ENCODE assay signal across 9 mouse cellular contexts in genomic region chr14:104038628-104039325, GRCm38 (mm10).
DNase-seq lines count a peak whose midpoint lies in the region; ATAC-seq and TF ChIP-seq lines count a peak whose summit lies in the region.
"Had no signal": no experiment of that assay in that cellular context is flagged by ENCODE, and none has a peak within 500 bp of the region (broad histone marks: within the 10 kb centered on the region; RNA-seq: fewer than 3 reads in every experiment).

No protein-coding gene starts in this region.

- no peaks in the 10 kb centered on the region for H3K9me3 ChIP-seq in forebrain, postnatal 0 days (ENCODE audit: low read length)
- H3K9me3 ChIP-seq in hindbrain, postnatal 0 days (ENCODE audit: low read length): no peaks in the 10 kb centered on the region

- no peak overlapping the region for H3K9ac ChIP-seq in forebrain, postnatal 0 days
- H3K9ac ChIP-seq in hindbrain, postnatal 0 days (replicated peaks; ENCODE audit: low read length): no peak overlapping the region

- no peak overlapping the region for H3K4me3 ChIP-seq in forebrain, postnatal 0 days (ENCODE audit: low read depth, low read length)
- no peak overlapping the region; the same call in 1 of the 2 replicates for H3K4me3 ChIP-seq in hindbrain, postnatal 0 days (ENCODE audit: low read length)

- no peak overlapping the region for H3K27ac ChIP-seq in forebrain, postnatal 0 days (ENCODE audit: low read depth, low read length)
- H3K27ac ChIP-seq in hindbrain, postnatal 0 days: no peak overlapping the region

- no peaks in the 10 kb centered on the region for H3K4me1 ChIP-seq in forebrain, postnatal 0 days (ENCODE audit: insufficient read depth)
- H3K4me1 ChIP-seq in hindbrain, postnatal 0 days (ENCODE audit: insufficient read depth, low read length): no peaks in the 10 kb centered on the region

- 7% methylated on average over 13 of the region's 13 CpGs for WGBS in forebrain, postnatal 0 days
- 12% methylated on average over 13 of the region's 13 CpGs for WGBS in hindbrain, postnatal 0 days

- no peaks in the 10 kb centered on the region for H3K27me3 ChIP-seq in forebrain, postnatal 0 days (ENCODE audit: insufficient read depth, low read length)
- 0 out of 2 replicates have a peak, but pooled peaks cover 3% of the 10 kb centered on the region for H3K27me3 ChIP-seq in hindbrain, postnatal 0 days (ENCODE audit: insufficient read depth, low read length)
- H3K27me3 ChIP-seq in splenic B cell, adult 2 months (ENCODE audit: control insufficient read depth, insufficient read depth, low read length, poor library complexity, severe bottlenecking): no peaks in the 10 kb centered on the region

- peak overlapping the region; percentile 25 for H3K4me2 ChIP-seq in forebrain, postnatal 0 days (ENCODE audit: low read depth)
- H3K4me2 ChIP-seq in hindbrain, postnatal 0 days (ENCODE audit: low read depth, low read length): peak overlapping the region; percentile 43

- no peaks in the 10 kb centered on the region for H3K36me3 ChIP-seq in forebrain, postnatal 0 days (ENCODE audit: insufficient read depth)
- no peaks in the 10 kb centered on the region for H3K36me3 ChIP-seq in hindbrain, postnatal 0 days (ENCODE audit: insufficient read depth, low read length)
- no peaks in the 10 kb centered on the region for H3K36me3 ChIP-seq in splenic B cell, adult 2 months (ENCODE audit: control insufficient read depth, insufficient read depth, low read length, poor library complexity, severe bottlenecking)
- H3K36me3 ChIP-seq: G1E had no signal

- peak; percentile 96 for TF ChIP-seq CTCF in forebrain, postnatal 0 days (IDR thresholded peaks at IDR 0.05; ENCODE audit: low read depth)
- peak; percentile 93 for TF ChIP-seq CTCF in hindbrain, postnatal 0 days (IDR thresholded peaks at IDR 0.05; ENCODE audit: low read depth)

- DNase-seq in heart, adult 18-20 months: peak; percentile 19 to 62
- no peak for DNase-seq in heart, adult 9 months (ENCODE audit: low spot score in 2 of 2)
- DNase-seq in cerebellum, adult 18-20 months: peak; percentile 46 to 52
- DNase-seq in forebrain, postnatal 0 days: peak; percentile 89
- DNase-seq in hindbrain, postnatal 0 days (ENCODE audit: low spot score): peak; percentile 92
- DNase-seq in layer of hippocampus, postnatal 36 days: peak; percentile 57
- peak; percentile 49 for DNase-seq in splenic B cell, adult 2 months (ENCODE audit: low read depth, low spot score)

- ATAC-seq in forebrain, postnatal 0 days: peak; percentile 91
- peak; percentile 84 for ATAC-seq in hindbrain, postnatal 0 days
- peak; percentile 88 for ATAC-seq in megakaryocyte-erythroid progenitor cell, adult 5-6 weeks (replicated peaks; ENCODE audit: low FRiP score, low TSS enrichment, poor library complexity, severe bottlenecking)

Comparison
In these comparisons a context has a peak if more than half of its experiments do, and no peak if none do; other contexts are left out.
1. DNase-seq: peak in heart, adult 18-20 months (2 of 2), cerebellum, adult 18-20 months (2 of 2), forebrain, postnatal 0 days (single experiment), hindbrain, postnatal 0 days (single experiment), layer of hippocampus, postnatal 36 days (2 of 2) and splenic B cell, adult 2 months (single experiment); none in heart, adult 9 months (0 of 2).
2. Peak in every context shown above with its lines, with median percentiles within 50 percentile points of each other: ATAC-seq.